Mouse (Mus musculus): ENCODE results near the gene Sec31b.
A peak's percentile ranks its signal among the peaks of the same experiment; 100 is the strongest.

The Sec31b gene

GRCm38 (mm10) chr19:44475268-44475667 is 70.4 kb downstream of the Sec31b start:
- no peak for DNase-seq (ENCODE audit: low spot score)

GRCm38 (mm10) chr19:44474158-44474557 is 71.5 kb downstream of the Sec31b start:
- DNase-seq (ENCODE audit: low spot score), result peak; percentile 87

Measured in testis, postnatal 14 days (tissue).